Mouse (Mus musculus): Measurements from ENCODE around the gene Dbx1. TPM values are rescaled to one million over a fixed set of nuclear protein-coding genes. Genes with fewer than 3 reads are reported as not detected.

The Dbx1 gene
- polyA plus RNA-seq, 1 experiment from 2014 or later, result not detected

DNA sequence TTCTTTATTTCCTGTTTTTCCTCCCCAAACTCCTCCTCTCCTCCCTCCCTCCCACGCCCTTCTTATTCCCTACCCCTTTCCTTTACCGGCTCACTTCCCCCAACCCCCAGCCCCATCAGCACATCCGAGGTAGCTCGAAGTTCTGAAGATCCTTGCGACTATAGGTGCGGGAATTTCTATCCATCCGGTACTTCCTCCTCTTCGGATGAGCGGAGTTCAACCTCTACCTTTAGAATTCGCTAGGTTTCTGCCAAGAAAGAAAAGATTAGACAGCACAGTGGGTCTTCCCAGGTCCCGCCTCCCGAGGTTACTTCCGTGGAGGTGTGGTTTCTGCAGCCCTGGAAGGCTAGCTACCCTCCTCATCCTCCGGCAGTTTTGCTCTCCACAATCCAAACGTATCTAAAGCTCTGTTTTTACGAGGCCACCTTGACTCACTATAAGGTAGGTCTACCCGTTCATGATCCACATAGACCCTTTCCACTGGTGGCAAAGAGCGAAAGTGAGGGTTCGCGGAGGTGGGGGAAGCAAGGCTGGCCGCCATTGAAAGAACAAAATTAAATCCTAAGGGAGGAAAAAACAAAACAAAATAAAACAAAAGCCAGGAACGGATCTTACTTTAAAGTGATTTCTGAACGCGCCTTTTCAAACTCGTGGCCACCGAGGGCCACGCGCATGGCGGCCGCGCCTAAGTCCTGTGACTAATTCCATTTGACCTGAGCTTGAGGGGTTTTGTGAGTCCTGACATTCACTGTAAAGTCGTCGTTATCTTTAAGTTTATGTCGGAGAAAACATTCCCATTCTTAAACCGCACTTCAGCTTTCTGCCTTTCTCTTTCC is 2.5 kb upstream of the Dbx1 start:
- no peak for TF ChIP-seq CTCF (IDR thresholded peaks at IDR 0.05; ENCODE audit: low read depth)
- H3K4me1 ChIP-seq (replicated peaks; ENCODE audit: insufficient read depth, low read length), result 0 out of 2 replicates have a peak, but pooled peaks cover 2% of the 10 kb centered on the region
- peaks cover 66% of the 10 kb centered on the region for H3K27me3 ChIP-seq (ENCODE audit: insufficient read depth, low read length)
- no peaks in the 10 kb centered on the region for H3K36me3 ChIP-seq (ENCODE audit: insufficient read depth, low read length)
- H3K9me3 ChIP-seq (replicated peaks; ENCODE audit: low read length), result no peaks in the 10 kb centered on the region
- no peak for ATAC-seq (replicated peaks; ENCODE audit: low FRiP score, low read depth)
- WGBS, result 4% methylated on average over 35 of the region's 35 CpGs
- H3K27ac ChIP-seq, result no peak overlapping the region
- 0 out of 2 replicates have a peak overlapping the region, but pooled peaks have one; percentile 4 for H3K4me3 ChIP-seq (replicated peaks; ENCODE audit: low read depth, low read length)
- no peak overlapping the region for H3K9ac ChIP-seq (ENCODE audit: low read depth, low read length)
- H3K4me2 ChIP-seq (ENCODE audit: low read length), result peak overlapping the region; percentile 33; the same call in 1 of the 2 replicates
- no peak for DNase-seq (ENCODE audit: low spot score)

DNA sequence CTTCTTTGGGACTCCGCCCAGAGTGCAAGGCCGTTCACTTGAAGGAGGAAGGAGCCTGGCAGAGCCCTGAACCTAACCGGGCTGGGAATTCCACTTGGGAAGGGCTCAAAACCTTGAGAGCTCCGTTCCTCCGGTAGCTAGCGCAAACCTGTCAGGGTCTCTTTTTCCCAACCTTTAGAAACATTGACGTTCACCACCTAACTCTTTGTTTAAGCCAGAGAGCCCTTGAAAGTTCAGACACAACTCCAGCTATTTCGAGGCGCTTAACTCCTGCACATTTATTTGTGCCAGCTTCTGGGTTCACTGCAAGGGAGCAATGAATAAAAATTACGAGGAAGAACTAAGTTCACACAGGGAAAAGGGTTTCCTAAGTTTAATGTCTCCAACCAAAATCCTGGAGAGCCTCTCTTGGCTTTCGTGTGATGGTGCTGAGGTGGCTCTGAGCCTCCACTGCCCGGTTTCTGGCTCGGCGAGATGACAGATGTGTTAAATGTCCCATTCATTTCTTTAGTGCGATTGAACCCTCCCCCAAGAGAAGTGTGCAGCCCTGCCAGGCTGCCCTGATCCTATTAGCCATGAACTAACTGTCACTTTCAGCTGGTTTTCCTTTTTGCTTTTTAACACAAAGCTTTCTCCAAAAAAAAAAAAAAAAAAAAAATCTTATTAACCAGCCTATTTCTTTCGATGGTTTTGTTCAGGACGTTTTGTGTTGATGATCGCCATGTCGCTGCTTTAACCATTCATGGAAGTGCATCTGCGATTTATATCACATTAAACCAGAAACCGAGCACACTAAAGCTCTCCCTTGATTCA is 1.4 kb upstream of the Dbx1 start:
- H3K9me3 ChIP-seq (replicated peaks; ENCODE audit: low read length), result no peaks in the 10 kb centered on the region
- no peak overlapping the region for H3K4me2 ChIP-seq (ENCODE audit: low read length)
- no peaks in the 10 kb centered on the region for H3K36me3 ChIP-seq (ENCODE audit: insufficient read depth, low read length)
- peaks cover 76% of the 10 kb centered on the region for H3K27me3 ChIP-seq (ENCODE audit: insufficient read depth, low read length)
- H3K9ac ChIP-seq (ENCODE audit: low read depth, low read length), result no peak overlapping the region
- no peak overlapping the region for H3K27ac ChIP-seq
- DNase-seq (ENCODE audit: low spot score) (peak; percentile 14), ATAC-seq (replicated peaks; ENCODE audit: low FRiP score, low read depth) (no peak)
- WGBS, result 2% methylated on average over 21 of the region's 21 CpGs
- peaks cover 9% of the 10 kb centered on the region for H3K4me1 ChIP-seq (replicated peaks; ENCODE audit: insufficient read depth, low read length)
- no peak overlapping the region for H3K4me3 ChIP-seq (replicated peaks; ENCODE audit: low read depth, low read length)
- no peak for TF ChIP-seq CTCF (IDR thresholded peaks at IDR 0.05; ENCODE audit: low read depth)

DNA sequence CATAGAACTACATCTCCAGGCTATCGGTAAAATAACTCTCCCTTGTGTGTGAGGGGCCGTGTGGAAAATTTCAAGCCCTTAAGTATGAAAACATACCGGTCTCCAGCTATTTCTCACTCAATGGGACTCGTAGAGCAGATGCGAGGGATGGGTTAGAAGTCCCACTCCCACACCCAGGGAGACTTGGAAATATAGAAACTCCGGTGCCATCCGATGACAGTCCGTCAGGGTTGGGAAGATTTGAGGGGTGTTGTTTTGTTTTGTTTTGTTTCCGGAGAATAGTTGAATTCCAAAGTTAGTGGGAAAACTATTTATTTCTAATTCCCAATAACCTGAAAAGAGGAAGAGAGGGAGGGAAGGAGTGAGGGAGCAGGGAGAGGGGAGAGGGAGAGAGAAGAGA is 632 bp upstream of the Dbx1 start:
- TF ChIP-seq CTCF (IDR thresholded peaks at IDR 0.05; ENCODE audit: low read depth), result no peak
- ATAC-seq (replicated peaks; ENCODE audit: low FRiP score, low read depth) (no peak), DNase-seq (ENCODE audit: low spot score) (no peak)
- Histone ChIP-seq H3K27me3 (ENCODE audit: insufficient read depth, low read length) (peaks cover 82% of the 10 kb centered on the region), H3K27ac (no peak overlapping the region), H3K4me1 (replicated peaks; ENCODE audit: insufficient read depth, low read length) (peaks cover 9% of the 10 kb centered on the region), H3K4me3 (replicated peaks; ENCODE audit: low read depth, low read length) (no peak overlapping the region), H3K9me3 (replicated peaks; ENCODE audit: low read length) (no peaks in the 10 kb centered on the region), H3K36me3 (ENCODE audit: insufficient read depth, low read length) (no peaks in the 10 kb centered on the region), H3K4me2 (ENCODE audit: low read length) (no peak overlapping the region), H3K9ac (ENCODE audit: low read depth, low read length) (no peak overlapping the region)
- WGBS, result 4% methylated on average over 9 of the region's 9 CpGs

DNA sequence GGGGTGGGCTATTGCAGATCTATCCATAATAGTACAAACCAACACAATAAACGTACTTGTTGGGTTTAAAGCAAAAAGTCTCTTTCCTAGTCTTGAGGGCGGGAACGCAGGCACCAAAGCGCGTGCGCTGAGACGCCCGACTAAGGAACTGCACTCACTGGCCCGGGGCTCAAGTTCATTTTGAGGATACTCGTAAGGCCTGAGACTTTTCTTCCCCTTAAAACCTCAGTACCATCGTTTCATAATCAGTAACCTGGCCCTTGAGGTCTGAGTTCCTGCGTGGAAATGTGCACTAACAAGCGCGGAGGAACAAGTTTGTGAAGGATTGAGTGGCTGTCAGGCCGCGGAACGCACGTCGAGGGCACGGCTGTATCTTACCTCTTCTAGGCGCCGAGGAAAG is 678 bp downstream of the Dbx1 start:
- no peak overlapping the region for H3K4me2 ChIP-seq (ENCODE audit: low read length)
- H3K27ac ChIP-seq, result no peak overlapping the region
- H3K4me1 ChIP-seq (replicated peaks; ENCODE audit: insufficient read depth, low read length), result peaks cover 9% of the 10 kb centered on the region
- H3K9me3 ChIP-seq (replicated peaks; ENCODE audit: low read length), result no peaks in the 10 kb centered on the region
- 3% methylated on average over 22 of the region's 22 CpGs for WGBS
- ATAC-seq (replicated peaks; ENCODE audit: low FRiP score, low read depth) (no peak), DNase-seq (ENCODE audit: low spot score) (no peak)
- peaks cover 87% of the 10 kb centered on the region for H3K27me3 ChIP-seq (ENCODE audit: insufficient read depth, low read length)
- H3K36me3 ChIP-seq (ENCODE audit: insufficient read depth, low read length), result no peaks in the 10 kb centered on the region
- no peak for TF ChIP-seq CTCF (IDR thresholded peaks at IDR 0.05; ENCODE audit: low read depth)
- no peak overlapping the region for H3K9ac ChIP-seq (ENCODE audit: low read depth, low read length)
- no peak overlapping the region for H3K4me3 ChIP-seq (replicated peaks; ENCODE audit: low read depth, low read length)

DNA sequence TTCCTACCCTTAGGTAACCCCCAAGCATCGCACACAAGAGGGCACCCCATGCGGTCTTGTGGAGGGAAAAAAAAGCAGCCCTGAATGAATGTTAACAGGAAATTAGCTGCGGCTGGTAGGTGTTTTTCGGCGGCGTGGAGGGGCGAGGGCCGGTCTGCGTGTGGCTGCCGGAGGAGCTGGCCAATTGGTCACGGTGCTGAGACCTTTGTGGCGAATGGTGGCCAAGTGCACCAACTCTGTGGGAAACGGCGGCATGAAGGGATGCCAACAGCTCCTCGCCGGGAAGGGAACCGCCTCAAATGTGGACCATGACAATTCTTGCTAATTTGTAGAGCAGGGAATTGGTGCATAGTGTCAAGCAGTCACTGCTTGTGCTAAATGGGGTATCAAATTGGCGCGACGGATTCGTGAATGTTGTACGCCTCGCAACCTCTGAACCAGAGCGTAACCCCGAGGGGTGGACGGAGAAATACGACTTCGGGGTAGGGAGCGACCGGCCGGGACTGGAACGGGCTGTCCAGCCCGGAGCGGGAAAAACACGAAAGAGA is 1.5 kb downstream of the Dbx1 start:
- no peak overlapping the region for H3K9ac ChIP-seq (ENCODE audit: low read depth, low read length)
- no peaks in the 10 kb centered on the region for H3K9me3 ChIP-seq (replicated peaks; ENCODE audit: low read length)
- H3K4me1 ChIP-seq (replicated peaks; ENCODE audit: insufficient read depth, low read length), result peaks cover 9% of the 10 kb centered on the region
- no peak overlapping the region for H3K27ac ChIP-seq
- TF ChIP-seq CTCF (IDR thresholded peaks at IDR 0.05; ENCODE audit: low read depth), result no peak
- no peaks in the 10 kb centered on the region for H3K36me3 ChIP-seq (ENCODE audit: insufficient read depth, low read length)
- no peak overlapping the region for H3K4me2 ChIP-seq (ENCODE audit: low read length)
- 1% methylated on average over 35 of the region's 35 CpGs for WGBS
- H3K4me3 ChIP-seq (replicated peaks; ENCODE audit: low read depth, low read length), result no peak overlapping the region
- peaks cover 88% of the 10 kb centered on the region for H3K27me3 ChIP-seq (ENCODE audit: insufficient read depth, low read length)
- peak; percentile 3 for DNase-seq (ENCODE audit: low spot score)
- no peak for ATAC-seq (replicated peaks; ENCODE audit: low FRiP score, low read depth)
